Mouse (Mus musculus): ENCODE measurements around the gene Hist1h2an. TPM values are rescaled to one million over a fixed set of nuclear protein-coding genes. Genes with fewer than 3 reads are reported as not detected.
"Not testable (repeated sequence)": the region's sequence is repeated elsewhere in the genome, so short reads cannot be mapped to it uniquely, and the experiment has no call there.

Gene Hist1h2an
- polyA plus RNA-seq, 1 experiment from 2014 or later = 6.8 TPM

GRCm38 (mm10) chr13:21750159-21751017 is 36.6 kb downstream of the Hist1h2an start, which contains the start of gene Hist1h4k:
Gene Hist1h4k (minus strand): TSS chr13:21750505.
- WGBS = under 1% methylated on average over 50 of the region's 56 CpGs

DNA sequence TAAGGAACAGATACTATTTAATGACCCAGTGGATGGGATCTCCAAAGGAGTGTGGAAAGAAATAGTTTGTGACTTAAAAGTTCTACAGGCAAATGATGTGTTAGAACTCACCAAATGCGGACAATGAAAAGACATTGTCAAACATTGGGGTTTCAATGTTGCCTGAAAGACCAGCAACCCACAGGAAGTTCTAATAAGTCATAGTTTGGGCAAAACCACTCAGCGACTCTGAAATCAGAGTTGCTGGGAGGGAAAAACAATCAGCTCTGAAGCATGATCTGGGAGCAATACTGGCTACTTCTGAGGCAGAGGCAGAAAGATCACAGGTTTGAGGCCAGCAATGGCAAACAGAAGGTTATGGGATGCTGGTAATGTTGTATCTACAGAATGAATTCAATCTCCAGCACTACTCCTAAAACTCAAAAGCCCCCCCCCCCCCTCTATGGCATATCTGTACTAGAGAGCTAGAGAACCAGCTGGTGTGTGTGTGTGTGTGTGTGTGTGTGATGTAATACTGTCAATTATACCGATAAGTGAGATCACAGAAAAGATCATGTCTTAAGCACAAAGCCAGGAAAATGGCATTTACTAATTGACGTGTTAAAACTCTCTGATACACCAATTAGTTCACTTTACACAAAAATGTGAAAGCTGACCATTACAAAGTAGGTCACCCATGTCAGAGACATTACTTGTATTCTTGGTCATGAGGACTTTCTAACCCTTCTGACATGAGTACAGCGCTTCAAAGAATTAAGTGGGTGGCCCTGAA is 37.4 kb downstream of the Hist1h2an start:
- Histone ChIP-seq H3K9me3 (no peaks in the 10 kb centered on the region), H3K9ac (peak overlapping the region; percentile 77), H3K27me3 (no peaks in the 10 kb centered on the region), H3K4me2 (replicated peaks) (peak overlapping the region; percentile 87), H3K27ac (peak overlapping the region; percentile 72), H3K36me3 (no peaks in the 10 kb centered on the region), H3K4me3 (peak overlapping the region; percentile 60), H3K4me1 (peaks cover 32% of the 10 kb centered on the region)
- 3% methylated on average over 5 of the region's 5 CpGs for WGBS
- ATAC-seq (ENCODE audit: low FRiP score, low read depth) = no peak

More at GRCm38 (mm10) chr13:21750159-21751017, 36.6 kb downstream of the Hist1h2an start, which contains the start of gene Hist1h4k:
- peaks cover 36% of the 10 kb centered on the region for H3K4me1 ChIP-seq
- not testable (repeated sequence) for H3K27me3 ChIP-seq, H3K36me3 ChIP-seq, H3K9me3 ChIP-seq
- ATAC-seq (ENCODE audit: low FRiP score, low read depth) = peak; percentile 87
- H3K4me2 ChIP-seq (replicated peaks) = peak within 1 kb of the TSS; percentile 87
- peak within 1 kb of the TSS; percentile 60 for H3K4me3 ChIP-seq
- H3K27ac ChIP-seq = peak within 1 kb of the TSS; percentile 98
- H3K9ac ChIP-seq = peak within 1 kb of the TSS; percentile 77

DNA sequence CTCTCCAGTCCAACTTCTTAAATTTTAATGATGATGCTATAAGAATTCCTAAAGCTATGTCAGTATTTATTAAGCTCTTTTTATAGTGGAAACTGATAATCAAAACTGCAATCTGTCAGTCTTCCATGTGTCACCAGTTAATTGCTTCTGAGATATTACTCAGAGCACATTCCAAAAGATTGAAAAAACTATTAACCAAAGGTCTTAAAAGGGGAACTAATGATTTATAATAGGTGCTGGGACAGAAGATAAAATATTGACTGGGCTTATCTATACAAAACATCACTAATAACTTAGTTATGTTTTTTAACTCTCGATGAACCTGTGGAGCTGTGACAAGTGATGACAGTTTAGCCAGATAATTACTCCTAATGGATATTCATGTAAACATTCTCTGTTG is 42.0 kb downstream of the Hist1h2an start:
- Histone ChIP-seq H3K4me3 (no peak overlapping the region), H3K36me3 (no peaks in the 10 kb centered on the region), H3K4me2 (replicated peaks) (no peak overlapping the region), H3K27ac (no peak overlapping the region), H3K9ac (no peak overlapping the region), H3K27me3 (no peaks in the 10 kb centered on the region), H3K9me3 (no peaks in the 10 kb centered on the region), H3K4me1 (peaks cover 17% of the 10 kb centered on the region)
- WGBS = 92% methylated on average over 1 of the region's 1 CpGs
- ATAC-seq (ENCODE audit: low FRiP score, low read depth) = no peak

Small RNA genes lying within 50 kb of the gene (microRNA-seq; reads per million reads assigned to microRNA genes)
- gene Gm19658 (not detected), gene Gm44346 (not detected), gene Gm44454 (not detected), gene Gm44466 (not detected)

Other genes starting within 250 kb of the Hist1h2an start
- gene Olfr1366, start 244.4 kb downstream of the Hist1h2an start, polyA plus RNA-seq (2015; fragmentation: Nextera tagmentation; extraction: Ambion mirVana) = 0.10 and 0.15 TPM in 2 replicates
- 0.05 TPM in 1 of 2 replicates, not detected in the other for gene Olfr1535, start 227.3 kb downstream of the Hist1h2an start, polyA plus RNA-seq (2015; fragmentation: Nextera tagmentation; extraction: Ambion mirVana)
- not detected in 2 replicates for gene Olfr1364, start 205.5 kb downstream of the Hist1h2an start, polyA plus RNA-seq (2015; fragmentation: Nextera tagmentation; extraction: Ambion mirVana)
- gene Olfr1362, start 173.2 kb downstream of the Hist1h2an start, polyA plus RNA-seq (2015; fragmentation: Nextera tagmentation; extraction: Ambion mirVana) = not detected in 2 replicates
- not detected in 2 replicates for gene Olfr11, start 144.7 kb downstream of the Hist1h2an start, polyA plus RNA-seq (2015; fragmentation: Nextera tagmentation; extraction: Ambion mirVana)
- not detected in 2 replicates for gene Olfr1361, start 123.8 kb downstream of the Hist1h2an start, polyA plus RNA-seq (2015; fragmentation: Nextera tagmentation; extraction: Ambion mirVana)
- gene Olfr1360, start 109.8 kb downstream of the Hist1h2an start, polyA plus RNA-seq (2015; fragmentation: Nextera tagmentation; extraction: Ambion mirVana) = not detected in 2 replicates
- gene Olfr1359, start 89.1 kb downstream of the Hist1h2an start, polyA plus RNA-seq (2015; fragmentation: Nextera tagmentation; extraction: Ambion mirVana) = not detected in 2 replicates
- gene Hist1h2bl, start 71.1 kb downstream of the Hist1h2an start, polyA plus RNA-seq (2015; fragmentation: Nextera tagmentation; extraction: Ambion mirVana) = 3.3 and 3.4 TPM in 2 replicates
- gene Hist1h2ai, start 70.8 kb downstream of the Hist1h2an start, polyA plus RNA-seq (2015; fragmentation: Nextera tagmentation; extraction: Ambion mirVana) = 34.6 and 46.9 TPM in 2 replicates
- gene Hist1h3h, start 69.6 kb downstream of the Hist1h2an start, polyA plus RNA-seq (2015; fragmentation: Nextera tagmentation; extraction: Ambion mirVana) = 22.6 and 23.4 TPM in 2 replicates
- gene Hist1h2bm, start 65.2 kb downstream of the Hist1h2an start, polyA plus RNA-seq (2015; fragmentation: Nextera tagmentation; extraction: Ambion mirVana) = 6.1 and 7.8 TPM in 2 replicates
- gene Hist1h4j, start 52.2 kb downstream of the Hist1h2an start, polyA plus RNA-seq (2015; fragmentation: Nextera tagmentation; extraction: Ambion mirVana) = 1.2 and 1.3 TPM in 2 replicates
- 4.0 and 8.4 TPM in 2 replicates for gene Hist1h4k, start 36.7 kb downstream of the Hist1h2an start, polyA plus RNA-seq (2015; fragmentation: Nextera tagmentation; extraction: Ambion mirVana)
- 39.8 and 57.2 TPM in 2 replicates for gene Hist1h2ak, start 33.4 kb downstream of the Hist1h2an start, polyA plus RNA-seq (2015; fragmentation: Nextera tagmentation; extraction: Ambion mirVana)
- 4.4 and 5.9 TPM in 2 replicates for gene Hist1h2bn, start 33.1 kb downstream of the Hist1h2an start, polyA plus RNA-seq (2015; fragmentation: Nextera tagmentation; extraction: Ambion mirVana)
- gene Hist1h1b, start 6.6 kb downstream of the Hist1h2an start, polyA plus RNA-seq (2015; fragmentation: Nextera tagmentation; extraction: Ambion mirVana) = 25.1 TPM in 2 replicates
- 133 and 146 TPM in 2 replicates for gene Hist1h3i, start 3.8 kb downstream of the Hist1h2an start, polyA plus RNA-seq (2015; fragmentation: Nextera tagmentation; extraction: Ambion mirVana)
- 3.3 TPM in 2 replicates for gene Hist1h2bp, start 243 bp upstream of the Hist1h2an start, polyA plus RNA-seq (2015; fragmentation: Nextera tagmentation; extraction: Ambion mirVana)
- gene Hist1h2bq, start 23.0 kb upstream of the Hist1h2an start, polyA plus RNA-seq (2015; fragmentation: Nextera tagmentation; extraction: Ambion mirVana) = 33.2 and 35.5 TPM in 2 replicates
- not detected in 2 replicates for gene Hist1h2ao, start 23.2 kb upstream of the Hist1h2an start, polyA plus RNA-seq (2015; fragmentation: Nextera tagmentation; extraction: Ambion mirVana)
- not detected in 2 replicates for gene Hist1h4m, start 24.5 kb upstream of the Hist1h2an start, polyA plus RNA-seq (2015; fragmentation: Nextera tagmentation; extraction: Ambion mirVana)
- gene Hist1h4n, start 45.0 kb upstream of the Hist1h2an start, polyA plus RNA-seq (2015; fragmentation: Nextera tagmentation; extraction: Ambion mirVana) = 20.5 and 21.8 TPM in 2 replicates
- 3,649 and 3,737 TPM in 2 replicates for gene Hist1h2ap, start 46.3 kb upstream of the Hist1h2an start, polyA plus RNA-seq (2015; fragmentation: Nextera tagmentation; extraction: Ambion mirVana)
- gene Hist1h2br, start 46.5 kb upstream of the Hist1h2an start, polyA plus RNA-seq (2015; fragmentation: Nextera tagmentation; extraction: Ambion mirVana) = 34.8 and 36.3 TPM in 2 replicates
- 18.3 and 20.2 TPM in 2 replicates for gene Zfp184, start 157.9 kb upstream of the Hist1h2an start, polyA plus RNA-seq (2015; fragmentation: Nextera tagmentation; extraction: Ambion mirVana)
- gene Pom121l2, start 194.0 kb upstream of the Hist1h2an start, polyA plus RNA-seq (2015; fragmentation: Nextera tagmentation; extraction: Ambion mirVana) = 0.37 and 0.38 TPM in 2 replicates
- 0.98 and 1.1 TPM in 2 replicates for gene Prss16, start 222.5 kb upstream of the Hist1h2an start, polyA plus RNA-seq (2015; fragmentation: Nextera tagmentation; extraction: Ambion mirVana)
- gene Hist1h2ah, start 248.3 kb upstream of the Hist1h2an start, polyA plus RNA-seq (2015; fragmentation: Nextera tagmentation; extraction: Ambion mirVana) = 8.8 and 11.8 TPM in 2 replicates
- gene Hist1h2bk, start 248.7 kb upstream of the Hist1h2an start, polyA plus RNA-seq (2015; fragmentation: Nextera tagmentation; extraction: Ambion mirVana) = 14.4 and 16.2 TPM in 2 replicates